Mouse (Mus musculus): ENCODE measurements at regions not wholly inside any gene's neighbourhood (a gene's known extent, or its start where the extent isn't known, plus 50 kb on each side); places are given as distances from the start of the nearest gene placed in this dataset.

- TF ChIP-seq POLR2A (IDR thresholded peaks at IDR 0.05; ENCODE audit: insufficient read depth, low read depth, low read length): no peak
- TF ChIP-seq CTCF (IDR thresholded peaks at IDR 0.05): no peak
- TF ChIP-seq EP300 (IDR thresholded peaks at IDR 0.05; ENCODE audit: insufficient read depth, low read depth, low read length): no peak
Observed at GRCm38 (mm10) chr2:72662979-72663780, 187.2 kb downstream of the Cdca7 start.
